Mouse (Mus musculus) R1 (cell line): ENCODE measurements at regions not wholly inside any gene's neighbourhood (a gene's known extent, or its start where the extent isn't known, plus 50 kb on each side); places are given as distances from the start of the nearest gene placed in this dataset.

Experiments used
- DNase-seq: peaks from one replicate; pipeline ENCODE4 v3.0.0-alpha.2; 2018; ENCODE audit warnings: low read depth, low spot score

- DNase-seq, result peak; percentile 97
Observed at GRCm38 (mm10) chr6:52105031-52105593, 53.0 kb downstream of the Hoxa1 start.

DNA sequence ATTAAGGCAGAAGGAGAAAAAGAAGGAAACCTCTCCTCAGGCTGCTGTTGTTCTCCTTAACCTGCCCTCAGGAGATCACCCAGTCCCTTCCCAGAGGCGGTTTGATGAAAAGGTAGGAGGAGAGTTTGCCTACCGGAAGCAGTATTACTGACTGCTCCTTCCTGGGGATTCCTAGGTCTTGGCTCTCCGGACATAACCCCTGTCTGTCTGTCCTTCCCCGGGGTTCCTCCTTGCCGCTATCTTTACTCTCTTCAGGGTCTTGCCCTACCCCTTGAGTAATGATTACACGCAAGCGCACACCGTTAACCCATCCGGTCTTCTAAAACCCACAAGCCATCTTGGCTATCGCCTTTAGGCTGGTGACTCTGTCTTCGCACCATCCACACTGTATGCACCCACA, 54.0 kb downstream of the Hoxa1 start:
- peak; percentile 88 for DNase-seq

GRCm38 (mm10) chr6:52103661-52104060, 54.5 kb downstream of the Hoxa1 start:
- peak; percentile 85 for DNase-seq

DNA sequence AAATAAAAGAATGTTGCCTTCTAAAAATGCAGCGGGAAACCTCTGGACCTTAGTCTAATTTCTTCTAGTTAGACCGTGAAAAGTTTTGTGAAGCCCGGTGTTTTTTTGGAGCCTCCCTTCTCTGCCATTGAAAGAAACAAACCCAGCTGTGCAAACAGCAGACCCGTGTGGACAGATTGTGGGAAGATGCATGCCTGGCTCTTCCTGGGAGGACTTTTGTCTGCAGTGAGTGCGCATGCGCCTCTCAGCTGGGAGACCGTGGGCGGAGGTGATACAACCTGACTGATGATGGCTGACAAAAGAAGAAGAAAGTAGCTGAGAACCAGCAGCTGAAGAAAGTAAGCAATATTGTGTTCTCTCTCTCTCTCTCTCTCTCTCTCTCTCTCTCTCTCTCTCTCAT, 55.4 kb downstream of the Hoxa1 start:
- DNase-seq, result peak; percentile 96

DNA sequence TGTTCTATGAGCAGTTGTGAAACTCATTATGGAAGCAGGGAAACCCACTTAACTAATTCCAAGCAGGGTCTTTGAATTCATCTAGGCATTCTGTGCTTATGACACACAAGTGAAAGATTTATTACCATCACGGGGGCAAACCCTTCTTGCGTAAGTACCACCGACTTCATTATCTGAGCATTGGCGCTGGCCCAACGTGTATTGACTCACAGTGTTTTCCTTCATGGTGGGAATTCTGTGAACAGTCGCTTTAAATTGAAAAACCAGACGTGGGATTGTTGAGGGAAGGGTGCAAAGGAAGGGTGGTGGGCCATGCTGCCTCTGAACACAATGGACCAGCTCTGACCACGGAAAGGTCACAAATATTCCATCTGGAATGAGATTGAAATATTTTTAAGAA, 55.9 kb downstream of the Hoxa1 start:
- DNase-seq, result no peak

DNA sequence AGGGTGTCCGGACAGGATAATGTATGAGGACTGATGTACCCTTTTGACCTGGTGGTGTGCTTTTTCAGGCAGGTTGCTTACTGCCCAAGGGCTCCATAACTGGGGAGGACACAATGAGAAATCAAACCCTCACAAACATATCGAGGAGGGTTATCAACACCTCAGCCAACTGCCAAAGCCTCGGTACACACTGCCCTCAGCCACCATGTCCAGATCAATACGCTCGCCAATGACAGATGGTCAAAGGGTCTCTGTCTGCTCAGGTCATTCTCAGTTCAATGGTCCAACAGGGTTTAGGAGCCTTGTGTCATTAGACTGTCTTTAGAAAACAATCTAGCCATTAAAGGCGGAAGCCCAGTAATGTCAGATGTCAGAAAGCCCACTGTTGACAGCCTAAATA, 56.9 kb downstream of the Hoxa1 start:
- DNase-seq, result no peak

DNA sequence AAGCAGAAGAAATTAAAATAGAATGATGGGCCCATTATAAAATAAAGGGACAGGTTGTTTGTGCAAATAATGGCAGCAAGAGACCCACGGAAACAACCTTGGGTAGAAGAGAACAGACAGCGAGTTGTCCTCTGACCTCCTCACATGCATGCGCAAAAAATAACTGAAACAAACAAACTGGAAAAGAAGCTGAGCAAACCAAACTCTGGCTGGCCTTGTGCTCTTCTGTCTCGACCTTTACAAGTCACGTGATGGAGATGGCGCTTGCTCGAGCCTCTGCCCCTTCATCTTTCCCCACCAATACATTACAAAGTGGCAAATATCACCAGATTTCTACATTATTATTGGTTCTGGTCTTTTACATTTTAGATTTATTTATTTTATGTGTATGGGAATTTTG, 59.3 kb downstream of the Hoxa1 start:
- DNase-seq, result no peak

DNA sequence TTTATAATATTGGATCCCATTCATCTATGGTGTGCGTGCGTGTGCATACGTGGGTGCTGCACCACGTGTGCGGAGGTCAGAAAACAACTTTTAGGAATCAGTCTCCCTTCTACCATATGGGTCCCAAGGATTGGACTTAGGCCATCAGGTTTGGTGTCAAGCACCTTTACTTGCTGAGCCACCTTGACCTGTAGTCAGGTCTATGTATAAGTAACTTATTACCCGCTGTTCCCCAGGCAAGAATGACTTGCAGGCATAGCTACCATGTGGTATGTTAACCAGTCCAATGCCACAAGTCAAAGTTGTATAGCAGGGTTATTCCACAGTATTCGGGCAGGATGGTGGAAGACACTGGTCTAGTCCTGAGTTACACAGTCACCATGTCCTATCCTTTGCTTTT, 62.5 kb downstream of the Hoxa1 start:
- DNase-seq, result no peak

GRCm38 (mm10) chr6:52091445-52091844, 66.7 kb downstream of the Hoxa1 start:
- no peak for DNase-seq

GRCm38 (mm10) chr6:52085932-52086643, 72.0 kb downstream of the Hoxa1 start:
- no peak for DNase-seq

DNA sequence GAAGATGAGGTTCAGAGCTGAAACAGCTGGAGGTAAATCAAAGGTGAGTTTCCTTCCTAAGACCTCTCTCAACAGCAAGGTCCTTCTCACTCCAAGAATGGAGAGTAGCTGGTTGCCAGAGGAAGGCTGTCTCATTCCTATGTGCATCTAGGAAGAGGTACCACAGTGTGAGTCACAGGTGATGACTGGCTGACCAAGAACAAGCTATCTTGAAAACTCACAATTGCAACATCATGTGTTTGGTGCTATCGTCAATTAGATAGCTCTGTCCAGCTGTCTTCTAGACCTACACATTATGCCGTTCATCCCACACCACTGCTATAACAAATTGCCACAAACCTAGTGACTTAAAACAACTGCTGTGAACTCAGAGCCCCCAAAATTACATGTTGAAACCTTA, 72.3 kb upstream of the Skap2 start:
- no peak for DNase-seq

- DNase-seq, result no peak
Observed at GRCm38 (mm10) chr6:52079501-52079900, 67.2 kb upstream of the Skap2 start.

DNA sequence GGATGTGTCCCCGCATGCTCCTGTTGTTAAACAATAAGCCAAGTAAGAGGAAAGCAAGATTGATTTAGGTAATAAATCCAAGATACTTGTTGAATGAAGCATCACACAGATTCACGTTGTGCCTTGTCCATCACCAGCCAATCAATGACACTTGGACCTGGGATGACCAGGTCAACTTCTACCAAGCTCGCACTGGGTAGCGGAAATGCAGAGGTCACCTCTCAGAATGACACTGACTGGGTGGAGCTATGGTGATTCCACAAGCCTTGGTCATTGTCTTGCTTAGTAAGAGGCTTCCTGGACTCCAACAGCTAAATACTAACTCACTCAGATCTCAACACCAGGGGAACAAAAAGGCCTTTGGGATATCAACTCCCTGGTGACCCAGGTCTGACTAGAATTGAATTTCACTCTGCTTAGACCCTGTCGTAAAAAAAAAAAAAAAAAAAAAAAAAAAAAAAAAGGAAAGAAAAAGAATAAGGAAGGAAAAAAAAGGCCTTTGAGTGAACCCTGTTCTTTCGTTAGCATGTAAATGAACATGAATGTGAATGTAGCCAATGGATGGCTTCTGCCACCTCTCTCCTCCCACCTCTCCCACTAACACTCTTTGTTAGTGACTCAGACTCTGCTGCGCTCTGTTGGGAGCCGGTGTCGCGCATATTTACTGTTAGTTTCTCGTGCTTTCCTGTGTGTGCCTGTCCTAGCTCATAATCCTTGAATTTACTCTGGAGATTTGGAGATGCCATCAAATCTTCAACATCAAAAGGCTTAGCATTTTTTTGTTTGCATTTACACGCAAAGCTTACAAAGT, 66.4 kb upstream of the Skap2 start:
- DNase-seq, result peak; percentile 100

- peak; percentile 93 for DNase-seq
Observed at GRCm38 (mm10) chr6:52076179-52076932, 64.0 kb upstream of the Skap2 start.

- no peak for DNase-seq
Observed at GRCm38 (mm10) chr6:52074904-52075303, 62.6 kb upstream of the Skap2 start.

DNA sequence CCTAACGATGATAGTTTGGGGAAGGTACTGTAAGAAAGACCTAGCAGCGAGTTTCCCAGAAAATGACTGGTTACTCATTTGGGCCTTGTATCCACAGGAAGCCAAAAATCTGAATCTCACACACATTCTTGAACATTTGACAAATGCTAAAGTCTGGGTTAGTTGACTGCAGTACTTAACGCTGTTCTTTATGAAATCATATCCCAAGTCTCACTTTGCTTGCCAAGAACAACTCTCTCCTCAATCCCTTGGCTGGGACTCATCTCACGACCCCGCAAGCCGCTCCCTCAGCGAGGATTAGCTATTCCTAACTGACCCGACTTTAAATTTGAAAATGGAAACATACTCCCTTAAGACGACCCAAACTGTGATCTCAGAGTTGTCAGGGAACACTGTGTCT, 54.8 kb upstream of the Skap2 start:
- DNase-seq, result no peak

DNA sequence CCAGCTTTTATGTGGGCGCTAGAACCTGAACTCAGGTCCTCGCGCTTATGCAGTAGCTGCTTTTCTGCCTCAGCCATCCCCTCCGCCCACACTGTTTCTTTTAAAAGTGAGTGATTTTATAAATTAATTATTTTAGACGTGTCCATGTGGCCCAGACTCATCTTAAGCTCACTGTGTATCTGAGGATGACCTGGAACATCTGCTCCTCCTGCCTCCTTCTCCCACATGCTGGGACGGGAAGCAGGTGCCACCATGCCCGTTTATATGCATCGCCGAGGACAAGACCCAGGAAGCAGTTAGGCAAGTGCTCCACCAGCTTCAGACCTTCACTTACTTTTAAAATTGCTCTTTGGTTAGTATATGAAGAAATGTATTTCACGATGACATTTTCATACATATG, 53.3 kb upstream of the Skap2 start:
- no peak for DNase-seq

DNA sequence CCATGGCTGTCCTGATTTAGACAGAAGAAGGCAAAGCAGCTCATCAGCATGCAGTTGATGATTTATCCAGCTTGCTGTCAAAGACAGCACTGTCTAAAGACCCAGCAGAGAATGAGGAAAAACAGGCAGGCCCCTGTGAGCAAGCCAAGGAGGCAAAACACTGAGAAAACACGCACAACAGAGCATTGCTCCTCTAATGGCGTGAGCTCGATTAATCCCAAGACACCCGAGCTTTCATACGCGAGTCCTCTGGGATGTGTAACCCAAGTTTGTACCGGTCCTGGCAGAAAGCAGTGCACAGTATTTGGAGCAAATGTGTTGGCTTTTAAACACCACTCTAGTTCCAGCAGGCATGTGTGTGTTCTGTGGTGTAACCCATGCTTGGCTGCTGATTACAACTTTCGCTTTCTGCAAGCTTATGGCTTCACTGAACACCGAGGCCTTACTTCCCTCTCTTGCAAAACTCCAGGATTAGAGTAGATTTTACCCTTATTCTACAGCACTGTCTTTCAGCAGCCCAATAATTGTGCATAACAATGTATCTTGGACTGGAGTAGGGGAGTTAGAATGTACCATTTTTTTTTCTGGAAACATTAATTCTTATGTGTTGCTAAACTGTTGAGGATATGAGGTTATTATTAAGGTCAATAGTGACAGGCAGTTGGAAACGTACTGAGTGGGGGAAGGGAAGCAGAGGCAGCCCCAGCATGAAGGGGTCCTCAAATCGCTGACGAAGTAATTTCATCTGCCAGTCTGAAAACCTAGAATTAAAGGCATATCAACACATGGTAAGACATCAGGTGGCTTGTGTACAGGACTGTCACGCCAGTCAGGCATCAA, 52.0 kb upstream of the Skap2 start:
- no peak for DNase-seq
